Mouse (Mus musculus) cerebellum, postnatal 25 days (tissue): ENCODE data around the gene Sgsm1.
A peak's percentile ranks its signal among the peaks of the same experiment; 100 is the strongest.

Source experiments
- DNase-seq, 2 experiments: peaks; one replicate each; pipeline ENCODE4 v3.0.0; 2021; ENCODE audit warnings: mixed read lengths in 2 of 2

Gene Sgsm1

DNA sequence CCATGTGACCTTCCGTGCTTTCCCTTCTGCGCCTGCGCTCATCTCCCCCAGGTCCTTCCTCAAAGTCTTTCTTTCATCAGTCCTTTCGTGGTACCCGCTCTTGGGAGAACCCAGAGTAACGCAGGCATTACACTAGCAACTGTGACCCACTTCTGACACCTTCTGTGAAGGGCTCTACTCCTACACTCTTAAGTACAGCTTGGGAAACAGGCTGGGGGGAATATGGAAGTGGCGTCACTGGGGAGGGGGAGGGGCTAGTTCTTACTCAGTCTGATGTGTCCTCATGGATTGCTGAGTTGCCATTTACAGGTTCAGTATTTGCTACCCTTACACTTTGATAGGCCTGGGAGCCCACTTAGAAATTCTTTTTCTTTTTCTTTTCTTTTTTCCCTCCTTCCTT lies 29.0 kb downstream of the Sgsm1 start:
- no peak for DNase-seq

- DNase-seq = peak in 1 of 2 experiments; percentile 75
These were observed 30.3 kb downstream of the Sgsm1 start for GRCm38 (mm10) chr5:113280138-113280856.

- DNase-seq = no peak
These were observed 34.7 kb downstream of the Sgsm1 start for GRCm38 (mm10) chr5:113275839-113276238.

DNA sequence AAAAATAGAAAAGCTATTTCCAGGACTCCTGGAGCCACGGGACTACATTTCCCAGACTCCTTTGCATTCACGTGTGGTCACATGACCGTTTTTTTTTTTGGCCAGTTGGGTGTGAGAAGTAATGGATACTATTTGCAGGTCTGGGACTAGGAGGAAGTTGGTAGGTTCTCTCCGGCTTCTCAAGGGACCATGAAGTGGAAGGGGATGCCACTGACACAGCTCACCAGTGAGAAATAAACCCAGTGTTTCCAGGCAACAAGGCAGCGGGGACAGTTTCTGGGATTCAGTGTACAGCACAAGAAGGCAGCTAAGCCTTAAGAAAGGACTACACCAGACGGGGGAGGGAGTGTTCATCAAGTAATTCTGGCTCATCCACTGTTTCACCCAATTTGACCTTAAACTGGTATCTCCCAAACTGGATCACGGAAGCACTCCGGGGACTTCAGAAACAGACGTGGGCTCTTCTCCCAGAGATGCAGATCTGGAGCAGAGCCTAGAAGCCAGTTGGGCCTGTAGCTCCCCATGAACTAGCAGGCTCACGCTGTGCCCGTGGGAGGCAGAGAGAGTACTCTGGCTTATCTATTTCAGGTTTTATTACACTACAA lies 39.3 kb downstream of the Sgsm1 start:
- peak; percentile 55 for DNase-seq

GRCm38 (mm10) chr5:113270043-113270442 lies 40.5 kb downstream of the Sgsm1 start:
- peak in 1 of 2 experiments; percentile 45 for DNase-seq

DNA sequence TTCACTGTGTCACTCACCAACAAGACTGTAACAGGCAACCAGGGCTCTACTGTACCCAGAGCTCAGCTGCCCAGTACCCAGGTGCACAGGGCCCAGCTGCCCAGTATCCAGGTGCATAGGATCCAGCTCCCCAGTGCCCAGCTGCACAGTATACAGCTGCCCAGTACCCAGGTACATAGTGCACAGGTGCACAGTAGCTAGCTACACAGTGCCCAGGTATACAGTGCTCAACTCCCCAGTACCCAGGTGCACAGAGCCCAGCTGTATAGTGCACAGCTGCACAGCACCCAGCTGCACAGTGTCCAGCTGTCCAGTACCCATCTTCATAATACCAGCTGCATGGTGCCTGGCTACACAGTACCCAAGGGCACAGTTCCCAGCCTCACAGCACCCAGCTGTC lies 42.3 kb downstream of the Sgsm1 start:
- DNase-seq = no peak

DNA sequence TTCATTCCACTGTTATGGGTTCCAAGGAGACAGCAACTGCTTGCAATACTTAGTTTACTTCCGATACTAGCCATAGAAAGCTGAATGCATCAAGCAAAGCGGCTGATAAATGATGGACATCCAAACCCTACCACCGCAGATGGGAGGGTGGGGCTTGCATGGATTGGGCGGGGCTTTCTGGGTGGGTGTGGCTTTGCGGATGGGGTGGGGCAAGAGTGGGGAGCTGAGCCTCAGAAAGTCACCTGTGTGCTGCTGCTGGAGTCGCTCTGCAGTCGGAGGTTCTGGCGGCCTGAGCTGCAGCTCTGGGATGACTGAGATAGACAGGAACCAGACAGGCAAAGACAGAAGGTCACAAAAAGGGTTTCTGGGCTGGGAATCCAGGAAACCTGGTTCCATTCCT lies 44.9 kb downstream of the Sgsm1 start:
- no peak for DNase-seq

GRCm38 (mm10) chr5:113250806-113251205 lies 59.8 kb downstream of the Sgsm1 start:
- DNase-seq = no peak

DNA sequence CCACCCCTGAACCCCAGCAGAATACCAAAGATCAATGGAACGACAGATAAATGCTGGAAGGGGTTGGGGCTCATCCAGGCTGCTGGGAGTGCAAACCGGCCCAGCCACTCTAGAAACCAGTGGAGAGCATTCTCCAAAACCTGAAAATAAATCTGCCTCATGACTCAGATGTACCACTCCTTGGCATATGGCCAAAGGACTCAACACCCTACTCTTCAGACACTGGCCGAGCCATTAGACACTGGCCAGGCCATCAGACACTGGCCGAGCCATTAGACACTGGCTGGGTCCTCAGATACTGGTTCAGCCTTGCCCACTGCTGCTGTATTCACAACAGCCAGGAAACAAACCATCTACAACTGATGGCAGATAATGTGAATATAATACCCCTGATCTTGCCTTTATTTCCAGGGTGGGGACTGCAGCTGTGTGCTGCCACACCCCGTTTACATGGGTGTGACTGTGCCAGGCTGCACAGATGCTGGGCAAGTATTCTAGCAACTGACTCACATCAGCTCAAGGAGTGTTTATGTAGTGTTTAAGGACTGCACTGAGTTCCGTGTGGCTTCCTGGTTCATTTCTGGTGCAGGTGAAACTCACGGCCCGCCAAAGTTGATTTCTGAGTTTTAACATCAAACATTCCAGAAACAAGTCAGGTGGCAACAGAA lies 61.2 kb downstream of the Sgsm1 start:
- DNase-seq = no peak

DNA sequence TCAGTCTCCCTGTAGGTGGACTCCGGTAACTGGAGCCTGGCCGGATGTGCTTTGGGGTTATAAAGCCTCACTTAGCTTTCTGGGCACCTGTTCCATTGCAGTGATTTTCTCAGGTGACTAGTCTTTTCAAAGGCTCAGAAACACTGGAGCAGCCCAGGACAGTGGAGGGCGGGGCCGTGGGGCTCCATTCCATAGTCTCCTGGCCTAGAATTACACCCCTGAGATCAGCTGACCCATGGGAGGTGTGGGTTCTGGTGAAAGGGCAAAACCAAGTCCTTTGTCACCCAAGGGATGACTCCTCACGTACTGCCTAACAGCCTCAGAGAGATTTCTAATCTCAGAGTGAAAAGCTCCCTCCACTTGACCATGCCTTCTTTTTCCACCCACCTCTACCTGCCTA lies 80.4 kb downstream of the Sgsm1 start:
- no peak for DNase-seq

GRCm38 (mm10) chr5:113226632-113227102 lies 83.9 kb downstream of the Sgsm1 start, which contains the start of gene Tmem211:
Gene Tmem211 (plus strand): TSS chr5:113226909.
- DNase-seq = peak; percentile 90 to 94

GRCm38 (mm10) chr5:113225686-113226435 lies 84.7 kb downstream of the Sgsm1 start:
- no peak for DNase-seq

- DNase-seq = no peak
These were observed 85.3 kb downstream of the Sgsm1 start for GRCm38 (mm10) chr5:113225271-113225670.

GRCm38 (mm10) chr5:113223888-113224287 lies 86.7 kb downstream of the Sgsm1 start:
- no peak for DNase-seq

DNA sequence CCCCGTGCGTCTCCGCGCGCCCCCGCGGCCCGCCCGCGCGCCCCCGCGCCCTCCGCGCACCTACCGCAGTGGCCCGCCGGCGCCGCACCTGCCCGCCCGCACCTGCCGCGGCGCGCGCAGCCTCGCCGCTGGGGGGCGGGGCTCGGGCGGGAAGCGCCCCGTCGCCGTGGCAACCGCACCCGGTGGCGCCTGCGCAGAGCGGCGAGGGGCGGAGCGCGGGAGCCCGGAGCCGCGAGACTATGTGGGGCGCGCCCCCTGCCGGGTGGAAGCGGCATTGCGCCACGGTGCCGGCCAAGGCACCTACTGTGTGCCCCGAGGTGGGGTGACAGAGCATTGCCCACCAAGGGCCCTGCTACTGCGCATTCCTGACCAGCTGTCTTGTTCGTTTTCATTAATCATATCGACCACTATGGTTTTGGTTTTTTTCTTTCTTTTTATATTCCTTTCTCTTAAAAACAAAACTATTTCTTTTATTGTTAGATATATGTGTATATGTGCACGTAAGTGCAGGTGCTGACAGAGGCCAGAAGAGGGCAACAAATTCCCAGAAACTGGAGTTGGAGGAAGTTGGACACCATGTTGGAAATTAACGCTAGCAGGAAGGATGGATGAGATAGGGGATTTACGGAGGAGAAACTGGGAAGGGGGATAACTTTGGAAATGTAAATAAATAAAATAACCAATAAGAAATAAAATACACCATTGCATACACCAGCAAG lies 89.3 kb downstream of the Sgsm1 start, which contains the start of gene 2900026A02Rik:
Gene 2900026A02Rik (minus strand): TSS at position 90 of the 719 bp plus-strand sequence.
- peak; percentile 64 to 84 for DNase-seq

- DNase-seq = peak in 1 of 2 experiments; percentile 18
These were observed 90.0 kb downstream of the Sgsm1 start for GRCm38 (mm10) chr5:113220383-113221146.

GRCm38 (mm10) chr5:113219876-113220275 lies 90.7 kb downstream of the Sgsm1 start:
- no peak for DNase-seq

- no peak for DNase-seq
These were observed 91.1 kb downstream of the Sgsm1 start for GRCm38 (mm10) chr5:113219450-113219849.

DNA sequence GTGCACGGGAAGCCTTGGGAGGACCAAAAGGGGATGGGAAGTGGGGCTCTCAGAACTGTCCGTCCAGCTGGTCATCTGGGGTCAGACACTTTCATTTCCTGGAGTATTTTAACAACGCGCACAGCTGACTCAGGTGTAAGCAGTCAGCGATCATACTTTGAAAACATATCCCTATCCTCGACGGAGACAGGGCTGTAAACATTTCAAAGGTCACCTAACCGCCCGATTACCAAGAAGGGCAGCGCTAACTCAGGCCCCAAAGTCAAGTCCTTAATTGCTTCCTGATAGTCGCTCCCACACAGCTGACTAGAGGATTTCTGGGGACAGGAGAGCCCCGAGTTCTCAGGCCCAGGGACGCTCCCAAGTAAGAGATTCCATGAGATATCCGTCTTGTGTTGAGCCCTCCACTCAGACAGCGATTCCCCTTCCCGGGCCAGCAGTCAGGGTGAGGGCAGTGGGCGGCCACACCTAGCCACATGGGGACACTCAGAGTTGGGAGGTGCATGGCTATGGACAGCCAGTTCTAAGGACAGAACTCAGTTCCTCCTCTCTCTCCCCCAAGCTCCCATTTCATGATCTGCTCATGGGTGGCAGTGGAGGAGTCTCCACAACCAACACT lies 91.9 kb downstream of the Sgsm1 start:
- no peak for DNase-seq

DNA sequence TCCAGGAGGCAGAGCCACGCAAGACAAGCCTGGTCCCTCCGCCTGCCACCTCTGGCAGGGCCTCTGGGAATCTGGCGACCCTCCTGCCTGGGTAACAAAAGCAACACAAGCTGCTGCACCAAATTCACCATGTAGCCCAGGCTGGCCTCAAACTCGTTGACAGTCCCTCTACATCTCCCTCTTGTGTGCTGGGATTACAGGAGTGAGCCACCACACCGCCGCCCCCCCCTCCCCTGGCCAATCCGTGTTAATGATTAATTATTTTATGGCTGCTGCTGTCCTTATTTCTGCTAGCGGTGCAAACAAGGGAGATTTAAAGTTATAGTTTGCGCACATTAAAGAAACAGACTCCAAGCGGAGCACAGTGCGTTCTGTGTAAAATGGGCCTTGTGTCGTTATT lies 93.5 kb downstream of the Sgsm1 start:
- no peak for DNase-seq
